Mouse (Mus musculus) bone marrow macrophage, adult 2 months (primary cell): ENCODE data around the gene Snrpd3.

Experiments used
- CTCF ChIP-seq: IDR thresholded peaks from 2 replicates; pipeline ENCODE4 v1.5.1; 2012; ENCODE audit warnings: low read depth, mild to moderate bottlenecking, low read length, moderate library complexity
- POLR2A ChIP-seq: IDR thresholded peaks from 2 replicates; pipeline ENCODE4 v1.6.1; 2012; ENCODE audit warnings: mild to moderate bottlenecking, low read depth, low read length, borderline replicate concordance

DNA sequence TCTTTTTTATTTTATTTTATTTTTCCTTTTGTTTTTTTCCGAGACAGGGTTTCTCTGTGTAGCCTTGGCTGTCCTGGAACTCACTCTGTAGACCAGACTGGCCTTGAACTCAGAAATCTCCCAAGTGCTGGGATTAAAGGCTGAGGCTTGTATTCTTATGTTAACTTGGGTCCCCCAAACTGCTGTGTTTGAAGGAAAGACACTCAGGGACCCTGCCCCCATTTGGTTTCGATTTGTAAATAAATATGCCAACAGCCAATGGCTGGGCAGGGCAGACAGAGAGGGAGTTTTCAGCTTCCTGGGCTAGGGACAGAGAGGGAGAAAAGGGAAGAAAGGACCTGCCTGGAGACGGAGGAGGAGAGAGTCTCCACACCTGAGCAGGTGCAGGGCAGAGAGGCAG lies 17.6 kb upstream of the Snrpd3 start:
- TF ChIP-seq CTCF (no peak), POLR2A (no peak)
